Mouse (Mus musculus): Measurements from ENCODE around the gene Myo1e. TPM values are rescaled to one million over a fixed set of nuclear protein-coding genes. Genes with fewer than 3 reads are reported as not detected.

The Myo1e gene
- polyA plus RNA-seq, 1 experiment, result 86.6 TPM

- no peak overlapping the region for H3K4me3 ChIP-seq (ENCODE audit: insufficient read depth, low read length)
- H3K4me1 ChIP-seq (ENCODE audit: control insufficient read depth, insufficient read depth, low read length), result peaks cover 21% of the 10 kb centered on the region
- TF ChIP-seq POLR2A (IDR thresholded peaks at IDR 0.05; ENCODE audit: borderline replicate concordance, low read depth, low read length), result no peak
- no peak for TF ChIP-seq CTCF (IDR thresholded peaks at IDR 0.05; ENCODE audit: low read depth, low read length)
- no peak overlapping the region for H3K27ac ChIP-seq (ENCODE audit: insufficient read depth, low read depth, low read length)
Observed at GRCm38 (mm10) chr9:70389548-70389947, 182.4 kb downstream of the Myo1e start.

GRCm38 (mm10) chr9:70391042-70391441 lies 183.9 kb downstream of the Myo1e start:
- Histone ChIP-seq H3K27ac (ENCODE audit: insufficient read depth, low read depth, low read length) (no peak overlapping the region), H3K4me3 (ENCODE audit: insufficient read depth, low read length) (no peak overlapping the region), H3K4me1 (ENCODE audit: control insufficient read depth, insufficient read depth, low read length) (peaks cover 17% of the 10 kb centered on the region)
- no peak for TF ChIP-seq POLR2A (IDR thresholded peaks at IDR 0.05; ENCODE audit: borderline replicate concordance, low read depth, low read length)
- no peak for TF ChIP-seq CTCF (IDR thresholded peaks at IDR 0.05; ENCODE audit: low read depth, low read length)

DNA sequence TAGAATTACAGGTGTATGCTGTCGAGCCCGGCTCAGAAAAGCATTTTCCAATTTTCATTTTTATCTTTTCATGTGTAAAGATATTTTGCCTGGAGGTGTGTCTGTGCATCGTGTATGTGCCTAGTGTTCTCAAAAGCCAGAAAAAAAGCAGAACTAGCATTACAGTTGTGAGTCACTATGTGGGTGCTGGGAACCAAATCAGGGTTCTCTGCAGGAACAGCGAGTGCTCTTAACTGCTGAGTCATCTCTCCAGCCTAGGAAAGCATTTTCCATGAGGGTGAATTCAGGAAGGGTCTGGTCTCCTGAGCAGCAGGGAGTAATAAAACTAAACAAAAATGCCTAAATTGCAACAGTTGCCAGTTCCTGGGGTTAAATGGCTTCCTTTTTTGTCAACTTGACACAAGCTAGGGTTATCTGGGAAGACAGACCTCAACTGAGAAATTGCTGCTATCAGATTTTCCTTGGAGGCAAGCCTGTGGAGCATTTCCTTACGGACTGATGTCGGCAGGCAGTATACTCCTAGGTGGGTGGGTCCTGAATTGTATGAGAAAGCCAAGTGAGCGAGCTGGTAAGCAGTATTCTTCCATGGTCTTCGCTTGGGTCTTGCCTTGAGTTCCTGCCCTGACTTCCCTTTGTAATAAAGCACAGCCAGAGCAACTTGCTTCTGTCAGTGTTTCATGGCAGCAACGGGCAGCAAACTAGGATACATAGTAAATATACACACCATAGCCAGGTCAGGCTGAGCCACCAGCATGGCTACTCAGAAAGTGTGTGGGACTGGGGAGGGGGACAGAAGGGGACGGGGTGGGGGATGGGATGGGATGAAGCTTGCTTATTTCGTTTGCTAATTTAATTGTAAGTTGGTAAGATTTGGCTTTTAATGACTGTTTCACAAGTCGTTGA lies 184.8 kb downstream of the Myo1e start:
- no peak overlapping the region for H3K4me3 ChIP-seq (ENCODE audit: insufficient read depth, low read length)
- no peak for TF ChIP-seq POLR2A (IDR thresholded peaks at IDR 0.05; ENCODE audit: borderline replicate concordance, low read depth, low read length)
- no peak for TF ChIP-seq CTCF (IDR thresholded peaks at IDR 0.05; ENCODE audit: low read depth, low read length)
- peaks cover 17% of the 10 kb centered on the region for H3K4me1 ChIP-seq (ENCODE audit: control insufficient read depth, insufficient read depth, low read length)
- no peak overlapping the region for H3K27ac ChIP-seq (ENCODE audit: insufficient read depth, low read depth, low read length)

GRCm38 (mm10) chr9:70392563-70392907 lies 185.4 kb downstream of the Myo1e start:
- H3K4me1 ChIP-seq (ENCODE audit: control insufficient read depth, insufficient read depth, low read length), result peaks cover 10% of the 10 kb centered on the region
- TF ChIP-seq POLR2A (IDR thresholded peaks at IDR 0.05; ENCODE audit: borderline replicate concordance, low read depth, low read length) (no peak), CTCF (IDR thresholded peaks at IDR 0.05; ENCODE audit: low read depth, low read length) (peak; percentile 28; the same call in 1 of the 2 replicates)
- H3K27ac ChIP-seq (ENCODE audit: insufficient read depth, low read depth, low read length), result no peak overlapping the region
- no peak overlapping the region for H3K4me3 ChIP-seq (ENCODE audit: insufficient read depth, low read length)

DNA sequence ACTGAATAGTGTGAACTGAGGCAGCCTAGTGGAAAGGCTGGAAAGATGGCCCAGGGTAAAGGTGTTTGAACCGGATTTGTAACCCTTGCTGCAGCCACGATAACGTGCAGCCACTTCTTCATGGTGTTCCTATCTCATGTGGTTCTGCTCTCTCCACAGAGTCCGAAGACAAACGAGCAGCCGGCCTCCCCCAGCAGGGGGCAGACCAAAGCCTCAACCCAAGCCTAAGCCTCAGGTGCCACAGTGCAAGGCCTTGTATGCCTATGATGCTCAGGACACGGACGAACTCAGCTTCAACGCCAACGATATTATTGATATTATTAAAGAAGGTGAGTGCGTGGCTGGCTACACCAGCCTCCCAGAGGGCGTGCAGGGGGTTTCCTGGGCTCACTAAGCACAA lies 188.5 kb downstream of the Myo1e start:
- no peak overlapping the region for H3K27ac ChIP-seq (ENCODE audit: insufficient read depth, low read depth, low read length)
- H3K4me1 ChIP-seq (ENCODE audit: control insufficient read depth, insufficient read depth, low read length), result no peaks in the 10 kb centered on the region
- H3K4me3 ChIP-seq (ENCODE audit: insufficient read depth, low read length), result no peak overlapping the region
- TF ChIP-seq POLR2A (IDR thresholded peaks at IDR 0.05; ENCODE audit: borderline replicate concordance, low read depth, low read length) (no peak), CTCF (IDR thresholded peaks at IDR 0.05; ENCODE audit: low read depth, low read length) (no peak)

DNA sequence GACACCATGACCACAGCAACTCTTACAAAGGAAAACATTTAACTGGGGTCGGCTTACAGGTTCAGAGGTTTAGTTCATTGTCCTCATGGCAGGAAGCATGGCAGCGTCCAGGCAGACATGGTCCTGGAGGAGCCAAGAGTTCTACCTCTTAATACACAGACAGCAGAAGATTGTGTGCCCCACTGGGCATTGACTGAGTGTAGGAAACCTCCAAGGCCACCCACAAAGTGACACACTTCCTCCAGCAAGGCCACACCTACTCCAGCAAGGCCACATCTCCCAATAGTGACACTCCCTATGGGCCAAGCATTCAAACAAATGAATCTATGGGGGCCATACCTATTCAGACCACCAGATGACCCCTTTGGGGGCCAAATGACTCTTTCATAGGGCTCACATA lies 188.9 kb downstream of the Myo1e start:
- TF ChIP-seq CTCF (IDR thresholded peaks at IDR 0.05; ENCODE audit: low read depth, low read length) (no peak), POLR2A (IDR thresholded peaks at IDR 0.05; ENCODE audit: borderline replicate concordance, low read depth, low read length) (no peak)
- no peak overlapping the region for H3K27ac ChIP-seq (ENCODE audit: insufficient read depth, low read depth, low read length)
- no peak overlapping the region for H3K4me3 ChIP-seq (ENCODE audit: insufficient read depth, low read length)
- H3K4me1 ChIP-seq (ENCODE audit: control insufficient read depth, insufficient read depth, low read length), result no peaks in the 10 kb centered on the region

DNA sequence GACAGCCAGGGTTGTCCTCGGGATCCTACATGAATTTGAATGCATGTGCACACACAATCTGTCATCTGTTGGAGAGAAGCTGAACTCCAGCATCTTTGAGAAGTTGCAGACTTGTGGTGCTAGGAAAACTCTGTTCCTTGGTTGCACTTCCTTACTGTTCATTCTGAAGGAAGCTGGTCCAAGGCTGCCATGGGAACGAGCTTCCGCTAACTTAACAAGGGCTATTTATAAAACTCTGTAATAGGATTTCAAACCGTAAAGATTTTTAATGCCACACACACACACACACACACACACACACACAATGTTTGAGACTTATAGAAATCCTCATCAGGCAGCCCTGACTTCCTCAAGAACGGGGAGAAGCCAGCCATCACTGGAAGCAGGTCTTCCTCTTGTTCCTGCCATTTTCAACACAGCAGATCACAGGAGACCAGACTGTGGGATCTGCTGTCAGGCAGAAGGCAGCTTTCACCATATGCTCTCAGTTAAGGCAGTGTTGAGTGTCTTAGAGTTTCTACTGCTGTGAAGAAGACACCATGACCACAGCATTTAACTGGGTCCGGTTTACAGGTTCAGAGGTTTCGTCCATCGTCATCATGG lies 194.9 kb downstream of the Myo1e start:
- no peak for TF ChIP-seq CTCF (IDR thresholded peaks at IDR 0.05; ENCODE audit: low read depth, low read length)
- no peak for TF ChIP-seq POLR2A (IDR thresholded peaks at IDR 0.05; ENCODE audit: borderline replicate concordance, low read depth, low read length)
- H3K27ac ChIP-seq (ENCODE audit: insufficient read depth, low read depth, low read length), result no peak overlapping the region
- no peaks in the 10 kb centered on the region for H3K4me1 ChIP-seq (ENCODE audit: control insufficient read depth, insufficient read depth, low read length)
- no peak overlapping the region for H3K4me3 ChIP-seq (ENCODE audit: insufficient read depth, low read length)

DNA sequence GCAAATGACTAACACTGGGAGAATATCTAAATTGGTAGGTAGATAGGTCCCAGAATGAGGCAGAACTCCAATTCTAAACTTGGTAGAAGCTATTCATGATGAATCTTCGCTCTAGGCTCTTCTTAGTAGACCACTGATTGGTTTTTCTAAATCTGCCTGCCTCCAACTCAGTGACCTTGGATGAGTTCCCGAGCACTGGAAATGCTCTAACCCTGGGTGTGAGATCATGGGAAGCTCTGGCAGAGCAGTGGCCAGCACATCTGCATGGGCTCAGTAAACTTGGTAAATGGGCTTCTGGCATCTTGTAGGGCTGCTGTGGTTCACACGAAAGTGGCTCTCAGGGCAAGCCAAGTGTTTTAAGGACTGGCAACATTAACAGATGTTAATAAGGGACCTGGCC lies 199.4 kb downstream of the Myo1e start:
- H3K27ac ChIP-seq (ENCODE audit: insufficient read depth, low read depth, low read length), result no peak overlapping the region
- no peaks in the 10 kb centered on the region for H3K4me1 ChIP-seq (ENCODE audit: control insufficient read depth, insufficient read depth, low read length)
- TF ChIP-seq CTCF (IDR thresholded peaks at IDR 0.05; ENCODE audit: low read depth, low read length) (no peak), POLR2A (IDR thresholded peaks at IDR 0.05; ENCODE audit: borderline replicate concordance, low read depth, low read length) (no peak)
- H3K4me3 ChIP-seq (ENCODE audit: insufficient read depth, low read length), result no peak overlapping the region

- no peak overlapping the region for H3K4me3 ChIP-seq (ENCODE audit: insufficient read depth, low read length)
- TF ChIP-seq CTCF (IDR thresholded peaks at IDR 0.05; ENCODE audit: low read depth, low read length) (peak; percentile 29; the same call in 1 of the 2 replicates), POLR2A (IDR thresholded peaks at IDR 0.05; ENCODE audit: borderline replicate concordance, low read depth, low read length) (no peak)
- H3K27ac ChIP-seq (ENCODE audit: insufficient read depth, low read depth, low read length), result no peak overlapping the region
- H3K4me1 ChIP-seq (ENCODE audit: control insufficient read depth, insufficient read depth, low read length), result no peaks in the 10 kb centered on the region
Observed at GRCm38 (mm10) chr9:70408791-70409190, 201.6 kb downstream of the Myo1e start.

- Histone ChIP-seq H3K27ac (ENCODE audit: insufficient read depth, low read depth, low read length) (no peak overlapping the region), H3K4me1 (ENCODE audit: control insufficient read depth, insufficient read depth, low read length) (no peaks in the 10 kb centered on the region), H3K4me3 (ENCODE audit: insufficient read depth, low read length) (no peak overlapping the region)
- TF ChIP-seq POLR2A (IDR thresholded peaks at IDR 0.05; ENCODE audit: borderline replicate concordance, low read depth, low read length), result no peak
- no peak for TF ChIP-seq CTCF (IDR thresholded peaks at IDR 0.05; ENCODE audit: low read depth, low read length)
Observed at GRCm38 (mm10) chr9:70409743-70410142, 202.6 kb downstream of the Myo1e start.

Data from bone marrow macrophage, adult 2 months (primary cell).